Mouse (Mus musculus) embryonic fibroblast, embryonic 13.5 days (primary cell): ENCODE measurements around the gene Mospd3. TPM values are rescaled to one million over a fixed set of nuclear protein-coding genes. Genes with fewer than 3 reads are reported as not detected.
A peak's percentile ranks its signal among the peaks of the same experiment; 100 is the strongest.
"Not testable (repeated sequence)": the region's sequence is repeated elsewhere in the genome, so short reads cannot be mapped to it uniquely, and the experiment has no call there.

Experiments used
- H3K27ac ChIP-seq: 2 replicates; pipeline ENCODE4 v1.5.1; 2012; ENCODE audit warnings: low read length, control low read depth, inconsistent platforms; ENCODE audit not compliant: insufficient read depth
- H3K4me1 ChIP-seq: 2 replicates; pipeline ENCODE4 v1.6.1; 2011; ENCODE audit warnings: low read length; ENCODE audit not compliant: control insufficient read depth, insufficient read depth
- H3K4me3 ChIP-seq: 2 replicates; pipeline ENCODE4 v1.5.1; 2011; ENCODE audit warnings: mild to moderate bottlenecking, control low read depth, low read length; ENCODE audit not compliant: insufficient read depth
- CTCF ChIP-seq: IDR thresholded peaks from 2 replicates; pipeline ENCODE4 v1.5.1; 2011; ENCODE audit warnings: mild to moderate bottlenecking, control low read depth, low read length, moderate library complexity, borderline replicate concordance; ENCODE audit not compliant: insufficient read depth
- POLR2A ChIP-seq: IDR thresholded peaks from 2 replicates; pipeline ENCODE4 v1.6.1; 2011; ENCODE audit warnings: low read depth, mild to moderate bottlenecking, control low read depth, low read length, moderate library complexity
- polyA plus RNA-seq: library from polyadenylated mRNA; stranded (reverse); fragments of >200 nt; gene quantifications from 2 replicates; pipeline ENCODE4 v1.2.4, GENCODE M21; 2011; ENCODE audit warnings: low read depth; ENCODE audit not compliant: missing spikeins, insufficient read length

Gene Mospd3
- polyA plus RNA-seq, 1 experiment, result 41.3 TPM

- Histone ChIP-seq H3K4me3 (peak overlapping the region; percentile 60), H3K27ac (peak overlapping the region; percentile 44), H3K4me1 (peaks cover 9% of the 10 kb centered on the region; the same call in 1 of the 2 replicates)
- TF ChIP-seq CTCF (no peak), POLR2A (no peak; the same call in 1 of the 2 replicates)
Observed at GRCm38 (mm10) chr5:137627991-137628390, 27.1 kb upstream of the Mospd3 start.

GRCm38 (mm10) chr5:137623937-137624530 is 23.2 kb upstream of the Mospd3 start:
- TF ChIP-seq POLR2A, result no peak
- TF ChIP-seq CTCF, result no peak
- H3K27ac ChIP-seq, result no peak overlapping the region
- no peak overlapping the region for H3K4me3 ChIP-seq
- no peaks in the 10 kb centered on the region for H3K4me1 ChIP-seq

DNA sequence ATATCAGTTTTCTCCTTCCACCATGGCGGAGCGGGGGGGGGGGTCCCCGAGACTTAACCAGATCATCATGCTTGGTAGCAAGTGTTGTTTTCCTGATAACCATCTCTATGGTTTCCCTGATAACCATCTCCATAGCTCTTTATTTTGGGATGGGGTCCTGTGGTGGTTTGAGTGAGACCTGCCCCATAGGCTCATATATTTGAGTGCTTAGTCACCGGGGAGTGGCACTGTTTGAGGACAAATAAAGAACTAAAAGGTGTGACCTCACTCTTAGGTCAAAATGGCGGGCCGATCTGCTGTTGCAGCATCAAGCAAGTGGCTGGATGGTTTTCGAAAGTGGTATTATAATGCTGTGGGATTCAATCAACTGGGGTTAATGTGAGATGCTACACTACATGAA is 14.5 kb upstream of the Mospd3 start:
- TF ChIP-seq POLR2A (no peak), CTCF (no peak)
- Histone ChIP-seq H3K4me1 (peaks cover 13% of the 10 kb centered on the region), H3K4me3 (no peak overlapping the region), H3K27ac (no peak overlapping the region)

DNA sequence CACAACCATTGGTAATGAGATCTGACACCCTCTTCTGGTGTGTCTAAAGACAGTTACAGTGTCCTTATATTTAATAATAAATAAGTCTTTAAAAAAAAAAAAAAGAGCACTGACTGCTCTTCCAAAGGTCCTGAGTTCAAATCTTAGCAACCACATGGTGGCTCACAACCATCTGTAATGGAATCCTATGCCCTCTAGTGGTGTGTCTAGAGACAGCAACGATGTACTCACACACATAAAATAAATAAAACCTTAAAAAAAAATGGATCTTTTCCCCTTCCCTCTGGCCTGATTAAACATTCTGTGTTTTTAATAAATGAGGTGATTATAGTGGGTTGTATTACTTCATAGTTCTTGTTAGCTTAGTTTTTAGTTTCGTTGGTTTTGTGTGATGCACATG is 14.1 kb upstream of the Mospd3 start:
- H3K4me1 ChIP-seq, result peaks cover 13% of the 10 kb centered on the region
- H3K4me3 ChIP-seq, H3K27ac ChIP-seq: not testable (repeated sequence)

DNA sequence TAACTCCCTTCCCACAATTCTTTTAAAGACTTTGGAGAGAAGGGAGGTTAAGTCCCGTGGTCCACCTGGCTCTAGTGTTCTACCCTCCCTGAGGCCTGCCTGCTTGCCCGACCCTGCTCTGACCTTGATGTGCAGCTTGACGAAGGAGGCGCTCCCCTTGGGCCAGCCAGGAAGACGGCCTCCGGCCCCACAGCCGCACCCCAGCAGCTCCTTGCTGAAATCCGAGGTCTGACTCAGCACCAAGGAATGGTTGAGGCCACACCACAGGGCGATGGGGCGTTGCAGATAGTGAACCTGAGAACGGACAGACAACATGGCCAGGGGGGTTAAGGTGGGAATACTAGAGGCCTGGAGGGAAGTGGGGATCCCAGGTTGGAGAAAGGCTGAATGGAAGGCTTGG is 12.7 kb upstream of the Mospd3 start, which contains the start of gene Pcolce:
Gene Pcolce (minus strand): TSS at position 235 of the 400 bp plus-strand sequence.
- TF ChIP-seq CTCF, result no peak
- TF ChIP-seq POLR2A, result peak; percentile 59
- Histone ChIP-seq H3K4me3 (no peak within 1 kb of the TSS), H3K27ac (peak within 1 kb of the TSS; percentile 45), H3K4me1 (peaks cover 13% of the 10 kb centered on the region)

DNA sequence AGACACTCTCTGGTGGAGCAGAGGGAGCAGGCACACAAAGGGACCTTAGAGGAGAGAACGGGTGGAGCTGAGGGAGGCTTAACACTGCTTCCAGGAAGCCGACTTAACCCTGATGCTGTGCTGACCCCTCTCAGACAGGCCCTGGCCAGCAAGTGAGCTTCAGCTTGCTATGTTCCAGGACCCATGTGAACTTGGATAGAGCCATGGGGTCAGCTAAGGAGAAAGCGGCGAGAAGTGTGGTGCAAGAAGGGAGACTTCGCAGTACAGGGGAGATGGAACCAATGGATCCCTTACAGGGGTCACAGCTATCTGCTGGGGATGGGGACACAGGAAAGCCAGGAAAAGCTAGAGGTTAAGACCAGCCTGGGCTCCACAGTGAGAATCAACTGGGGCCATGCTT is 12.2 kb upstream of the Mospd3 start:
- Histone ChIP-seq H3K4me1 (peaks cover 13% of the 10 kb centered on the region), H3K4me3 (no peak overlapping the region), H3K27ac (peak overlapping the region; percentile 45)
- TF ChIP-seq CTCF, result no peak
- TF ChIP-seq POLR2A, result no peak

- Histone ChIP-seq H3K4me1 (peaks cover 16% of the 10 kb centered on the region), H3K4me3 (peak overlapping the region; percentile 77)
- peak; percentile 85 for TF ChIP-seq POLR2A
- TF ChIP-seq CTCF, result no peak
Observed at GRCm38 (mm10) chr5:137611245-137611602, 10.4 kb upstream of the Mospd3 start.

GRCm38 (mm10) chr5:137610548-137611244 is 9.8 kb upstream of the Mospd3 start:
- H3K27ac ChIP-seq, result peak overlapping the region; percentile 99
- TF ChIP-seq CTCF (no peak), POLR2A (peak; percentile 92)
- peaks cover 16% of the 10 kb centered on the region for H3K4me1 ChIP-seq
- peak overlapping the region; percentile 77 for H3K4me3 ChIP-seq

More at GRCm38 (mm10) chr5:137611245-137611602, 10.4 kb upstream of the Mospd3 start:
- H3K27ac ChIP-seq, result peak overlapping the region; percentile 99

DNA sequence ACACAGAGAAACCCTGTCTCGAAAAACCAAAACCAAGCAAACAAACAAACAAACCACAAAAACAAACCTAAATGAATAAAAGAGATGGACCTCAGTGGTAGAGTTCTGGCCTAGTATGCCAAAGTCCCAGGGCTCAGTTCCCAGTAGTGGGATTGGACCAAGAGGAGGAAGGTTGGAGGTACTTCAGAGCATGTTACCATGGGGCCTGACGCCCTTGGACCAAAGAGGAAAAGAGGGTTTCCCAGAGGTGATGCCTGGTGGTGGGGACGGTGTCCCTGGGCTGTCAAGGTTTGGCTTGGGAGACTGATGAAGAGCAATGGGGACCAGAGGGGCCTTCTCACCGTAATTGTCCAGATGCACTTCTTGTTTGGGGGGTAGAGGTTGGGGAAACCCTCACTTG is 9.2 kb upstream of the Mospd3 start:
- Histone ChIP-seq H3K27ac (peak overlapping the region; percentile 99), H3K4me1 (peaks cover 16% of the 10 kb centered on the region), H3K4me3 (peak overlapping the region; percentile 77)
- TF ChIP-seq POLR2A (no peak), CTCF (no peak)

DNA sequence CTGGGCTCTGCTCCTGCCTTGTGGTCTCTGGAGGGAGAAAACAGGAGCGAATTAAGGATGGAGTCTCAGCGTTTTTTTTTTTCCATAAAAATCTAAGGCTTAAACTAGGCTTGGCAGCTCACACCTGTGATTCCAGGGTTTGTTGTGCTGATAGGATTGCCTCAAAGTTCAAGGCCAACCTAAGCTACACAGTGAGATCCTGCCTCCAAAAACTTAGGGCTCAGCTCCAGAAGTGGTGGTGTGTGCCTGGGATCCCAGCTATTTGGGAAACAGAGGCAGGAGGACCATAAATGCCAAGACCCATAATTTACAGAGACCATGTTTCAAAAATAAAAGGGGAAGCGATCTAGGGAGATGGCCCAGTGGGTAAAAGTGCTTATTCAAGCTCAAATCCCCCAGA is 8.4 kb upstream of the Mospd3 start:
- Histone ChIP-seq H3K27ac (no peak overlapping the region), H3K4me3 (peak overlapping the region; percentile 77), H3K4me1 (peaks cover 16% of the 10 kb centered on the region)
- no peak for TF ChIP-seq POLR2A
- no peak for TF ChIP-seq CTCF

DNA sequence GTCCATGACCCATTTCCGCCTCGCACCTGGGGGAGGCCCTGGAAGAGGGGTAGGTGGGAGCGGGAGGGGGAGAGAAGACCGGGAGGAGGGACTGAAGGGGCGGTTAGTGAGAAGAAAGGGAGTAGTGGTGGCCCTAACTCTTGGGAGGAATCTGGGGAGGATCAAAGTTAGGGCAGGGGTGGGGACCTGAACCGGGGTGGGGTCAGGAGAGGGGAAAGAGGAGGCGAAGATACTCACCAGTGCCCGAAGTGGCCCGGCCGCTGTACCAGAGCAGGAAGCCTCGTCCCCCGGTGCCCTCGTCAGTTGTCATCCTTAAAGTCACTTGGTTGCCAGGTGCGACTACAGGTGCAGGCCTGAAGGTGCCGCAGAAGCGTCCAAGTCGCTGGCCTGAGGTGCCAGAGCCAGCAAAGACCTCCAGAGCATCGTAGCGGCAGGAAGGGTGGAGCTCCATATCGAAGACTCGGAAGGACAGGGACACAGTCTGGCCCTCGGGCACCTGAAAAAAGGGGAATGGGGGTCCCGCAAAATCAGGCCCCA is 7.9 kb upstream of the Mospd3 start:
- TF ChIP-seq CTCF (no peak), POLR2A (no peak)
- Histone ChIP-seq H3K4me3 (peak overlapping the region; percentile 77), H3K27ac (no peak overlapping the region), H3K4me1 (peaks cover 14% of the 10 kb centered on the region)
